Mouse (Mus musculus): ENCODE measurements around the gene Raet1e.
"Not testable (repeated sequence)": the region's sequence is repeated elsewhere in the genome, so short reads cannot be mapped to it uniquely, and the experiment has no call there.

GRCm38 (mm10) chr10:22413702-22414494 lies 255.5 kb downstream of the Raet1e start:
- not testable (repeated sequence) for TF ChIP-seq CTCF (IDR thresholded peaks at IDR 0.05 in 2 of 3, conservative IDR thresholded peaks at IDR 0.05 in 1 of 3; ENCODE audit: control insufficient read depth in 1 of 3, insufficient read depth in 1 of 3, low read depth in 2 of 3, low read length in 3 of 3, poor library complexity in 1 of 3, severe bottlenecking in 1 of 3); ZMIZ1 (IDR thresholded peaks at IDR 0.05; ENCODE audit: low read depth, low read length); USF2 (IDR thresholded peaks at IDR 0.05; ENCODE audit: borderline replicate concordance in 1 of 2, insufficient read depth in 1 of 2, low read depth in 1 of 2, low read length in 2 of 2); POLR2A (IDR thresholded peaks at IDR 0.05; ENCODE audit: control insufficient read depth in 1 of 2, insufficient read depth in 1 of 2, low read depth in 1 of 2, low read length in 2 of 2, poor library complexity in 1 of 2); MEF2A (IDR thresholded peaks at IDR 0.05; ENCODE audit: extremely low read depth, insufficient replicate concordance, low read depth, low read length, poor library complexity, severe bottlenecking)

Data from MEL (cell line).